Mouse (Mus musculus): ENCODE measurements around the gene Cs. TPM values are rescaled to one million over a fixed set of nuclear protein-coding genes. Genes with fewer than 3 reads are reported as not detected.

The Cs gene
- polyA plus RNA-seq, 1 experiment from 2014 or later = 171 TPM

- WGBS = 0% methylated on average over 31 of the region's 47 CpGs
- peak overlapping the region; percentile 93 for H3K4me3 ChIP-seq (ENCODE audit: low read length)
- H3K4me2 ChIP-seq (ENCODE audit: low read depth, low read length) = peak overlapping the region; percentile 62
- no peaks in the 10 kb centered on the region for H3K9me3 ChIP-seq (ENCODE audit: control insufficient read depth, low read length)
- peaks cover 32% of the 10 kb centered on the region for H3K36me3 ChIP-seq (ENCODE audit: control insufficient read depth, insufficient read depth, low read length)
- peak; percentile 72 for ATAC-seq (ENCODE audit: low read depth)
- no peaks in the 10 kb centered on the region for H3K27me3 ChIP-seq (ENCODE audit: control insufficient read depth, insufficient read depth, low read depth, low read length)
- H3K27ac ChIP-seq (ENCODE audit: low read length) = peak overlapping the region; percentile 76
- peaks cover 19% of the 10 kb centered on the region for H3K4me1 ChIP-seq (replicated peaks; ENCODE audit: control insufficient read depth, insufficient read depth, low read length)
- peak overlapping the region; percentile 97 for H3K9ac ChIP-seq (ENCODE audit: low read length)
These were observed 39.8 kb downstream of the Cs start for GRCm38 (mm10) chr10:128377222-128377939.

GRCm38 (mm10) chr10:128377940-128378448, 40.5 kb downstream of the Cs start:
- Histone ChIP-seq H3K4me2 (ENCODE audit: low read depth, low read length) (peak overlapping the region; percentile 62), H3K4me3 (ENCODE audit: low read length) (peak overlapping the region; percentile 93), H3K27me3 (ENCODE audit: control insufficient read depth, insufficient read depth, low read depth, low read length) (no peaks in the 10 kb centered on the region), H3K27ac (ENCODE audit: low read length) (no peak overlapping the region), H3K4me1 (replicated peaks; ENCODE audit: control insufficient read depth, insufficient read depth, low read length) (peaks cover 19% of the 10 kb centered on the region), H3K9ac (ENCODE audit: low read length) (peak overlapping the region; percentile 97), H3K9me3 (ENCODE audit: control insufficient read depth, low read length) (no peaks in the 10 kb centered on the region), H3K36me3 (ENCODE audit: control insufficient read depth, insufficient read depth, low read length) (peaks cover 38% of the 10 kb centered on the region)
- ATAC-seq (ENCODE audit: low read depth) = no peak
- 50% methylated on average over 14 of the region's 14 CpGs for WGBS

GRCm38 (mm10) chr10:128378462-128378861, 40.9 kb downstream of the Cs start:
- no peaks in the 10 kb centered on the region for H3K9me3 ChIP-seq (ENCODE audit: control insufficient read depth, low read length)
- no peak overlapping the region for H3K4me3 ChIP-seq (ENCODE audit: low read length)
- H3K27ac ChIP-seq (ENCODE audit: low read length) = no peak overlapping the region
- H3K4me2 ChIP-seq (ENCODE audit: low read depth, low read length) = peak overlapping the region; percentile 62; the same call in 1 of the 2 replicates
- 55% methylated on average over 3 of the region's 3 CpGs for whole genome bisulfite sequencing
- ATAC-seq (ENCODE audit: low read depth) = no peak
- H3K9ac ChIP-seq (ENCODE audit: low read length) = peak overlapping the region; percentile 97
- H3K4me1 ChIP-seq (replicated peaks; ENCODE audit: control insufficient read depth, insufficient read depth, low read length) = peaks cover 19% of the 10 kb centered on the region
- peaks cover 43% of the 10 kb centered on the region for H3K36me3 ChIP-seq (ENCODE audit: control insufficient read depth, insufficient read depth, low read length)
- H3K27me3 ChIP-seq (ENCODE audit: control insufficient read depth, insufficient read depth, low read depth, low read length) = no peaks in the 10 kb centered on the region

- Histone ChIP-seq H3K9ac (ENCODE audit: low read length) (peak overlapping the region; percentile 28; the same call in 1 of the 2 replicates), H3K36me3 (ENCODE audit: control insufficient read depth, insufficient read depth, low read length) (peaks cover 51% of the 10 kb centered on the region), H3K27ac (ENCODE audit: low read length) (no peak overlapping the region), H3K9me3 (ENCODE audit: control insufficient read depth, low read length) (no peaks in the 10 kb centered on the region), H3K27me3 (ENCODE audit: control insufficient read depth, insufficient read depth, low read depth, low read length) (no peaks in the 10 kb centered on the region), H3K4me2 (ENCODE audit: low read depth, low read length) (no peak overlapping the region), H3K4me1 (replicated peaks; ENCODE audit: control insufficient read depth, insufficient read depth, low read length) (peaks cover 19% of the 10 kb centered on the region), H3K4me3 (ENCODE audit: low read length) (no peak overlapping the region)
- ATAC-seq (ENCODE audit: low read depth) = no peak
- WGBS = 94% methylated on average over 7 of the region's 7 CpGs
These were observed 41.7 kb downstream of the Cs start for GRCm38 (mm10) chr10:128379260-128379659.

- H3K4me2 ChIP-seq (ENCODE audit: low read depth, low read length) = no peak overlapping the region
- H3K4me3 ChIP-seq (ENCODE audit: low read length) = no peak overlapping the region
- no peaks in the 10 kb centered on the region for H3K27me3 ChIP-seq (ENCODE audit: control insufficient read depth, insufficient read depth, low read depth, low read length)
- WGBS = 83% methylated on average over 5 of the region's 5 CpGs
- H3K9ac ChIP-seq (ENCODE audit: low read length) = no peak overlapping the region
- no peak for ATAC-seq (ENCODE audit: low read depth)
- H3K9me3 ChIP-seq (ENCODE audit: control insufficient read depth, low read length) = no peaks in the 10 kb centered on the region
- H3K27ac ChIP-seq (ENCODE audit: low read length) = no peak overlapping the region
- H3K36me3 ChIP-seq (ENCODE audit: control insufficient read depth, insufficient read depth, low read length) = peaks cover 59% of the 10 kb centered on the region
- H3K4me1 ChIP-seq (replicated peaks; ENCODE audit: control insufficient read depth, insufficient read depth, low read length) = peaks cover 19% of the 10 kb centered on the region
These were observed 43.0 kb downstream of the Cs start for GRCm38 (mm10) chr10:128380565-128380964.

- Histone ChIP-seq H3K4me3 (ENCODE audit: low read length) (no peak overlapping the region), H3K9ac (ENCODE audit: low read length) (no peak overlapping the region), H3K4me1 (replicated peaks; ENCODE audit: control insufficient read depth, insufficient read depth, low read length) (peaks cover 13% of the 10 kb centered on the region), H3K9me3 (ENCODE audit: control insufficient read depth, low read length) (no peaks in the 10 kb centered on the region), H3K27me3 (ENCODE audit: control insufficient read depth, insufficient read depth, low read depth, low read length) (no peaks in the 10 kb centered on the region), H3K27ac (ENCODE audit: low read length) (no peak overlapping the region), H3K36me3 (ENCODE audit: control insufficient read depth, insufficient read depth, low read length) (peaks cover 77% of the 10 kb centered on the region), H3K4me2 (ENCODE audit: low read depth, low read length) (no peak overlapping the region)
- 83% methylated on average over 8 of the region's 8 CpGs for WGBS
- ATAC-seq (ENCODE audit: low read depth) = no peak
These were observed 44.9 kb downstream of the Cs start for GRCm38 (mm10) chr10:128382482-128382881.

GRCm38 (mm10) chr10:128385902-128386301, 48.4 kb downstream of the Cs start:
- no peak overlapping the region for H3K9ac ChIP-seq (ENCODE audit: low read length)
- H3K27me3 ChIP-seq (ENCODE audit: control insufficient read depth, insufficient read depth, low read depth, low read length) = no peaks in the 10 kb centered on the region
- no peak for ATAC-seq (ENCODE audit: low read depth)
- no peaks in the 10 kb centered on the region for H3K9me3 ChIP-seq (ENCODE audit: control insufficient read depth, low read length)
- peaks cover 86% of the 10 kb centered on the region for H3K36me3 ChIP-seq (ENCODE audit: control insufficient read depth, insufficient read depth, low read length)
- H3K4me3 ChIP-seq (ENCODE audit: low read length) = no peak overlapping the region
- WGBS = 87% methylated on average over 7 of the region's 7 CpGs
- no peak overlapping the region for H3K27ac ChIP-seq (ENCODE audit: low read length)
- no peaks in the 10 kb centered on the region for H3K4me1 ChIP-seq (replicated peaks; ENCODE audit: control insufficient read depth, insufficient read depth, low read length)
- H3K4me2 ChIP-seq (ENCODE audit: low read depth, low read length) = no peak overlapping the region

GRCm38 (mm10) chr10:128388941-128389340, 51.4 kb downstream of the Cs start:
- ATAC-seq (ENCODE audit: low read depth) = no peak
- Histone ChIP-seq H3K36me3 (ENCODE audit: control insufficient read depth, insufficient read depth, low read length) (peaks cover 72% of the 10 kb centered on the region), H3K27ac (ENCODE audit: low read length) (no peak overlapping the region), H3K27me3 (ENCODE audit: control insufficient read depth, insufficient read depth, low read depth, low read length) (no peaks in the 10 kb centered on the region), H3K4me2 (ENCODE audit: low read depth, low read length) (no peak overlapping the region), H3K9ac (ENCODE audit: low read length) (no peak overlapping the region), H3K9me3 (ENCODE audit: control insufficient read depth, low read length) (no peaks in the 10 kb centered on the region), H3K4me3 (ENCODE audit: low read length) (no peak overlapping the region), H3K4me1 (replicated peaks; ENCODE audit: control insufficient read depth, insufficient read depth, low read length) (no peaks in the 10 kb centered on the region)
- 89% methylated on average over 14 of the region's 14 CpGs for WGBS

GRCm38 (mm10) chr10:128389570-128389969, 52.0 kb downstream of the Cs start:
- H3K4me2 ChIP-seq (ENCODE audit: low read depth, low read length) = no peak overlapping the region
- peaks cover 67% of the 10 kb centered on the region for H3K36me3 ChIP-seq (ENCODE audit: control insufficient read depth, insufficient read depth, low read length)
- ATAC-seq (ENCODE audit: low read depth) = no peak
- no peak overlapping the region for H3K9ac ChIP-seq (ENCODE audit: low read length)
- H3K27me3 ChIP-seq (ENCODE audit: control insufficient read depth, insufficient read depth, low read depth, low read length) = no peaks in the 10 kb centered on the region
- H3K4me1 ChIP-seq (replicated peaks; ENCODE audit: control insufficient read depth, insufficient read depth, low read length) = no peaks in the 10 kb centered on the region
- no peak overlapping the region for H3K4me3 ChIP-seq (ENCODE audit: low read length)
- H3K27ac ChIP-seq (ENCODE audit: low read length) = no peak overlapping the region
- no peaks in the 10 kb centered on the region for H3K9me3 ChIP-seq (ENCODE audit: control insufficient read depth, low read length)
- WGBS = 76% methylated on average over 6 of the region's 6 CpGs

All from lung, embryonic 16.5 days (tissue).